Mouse (Mus musculus): ENCODE data around the gene Npas3.

DNA sequence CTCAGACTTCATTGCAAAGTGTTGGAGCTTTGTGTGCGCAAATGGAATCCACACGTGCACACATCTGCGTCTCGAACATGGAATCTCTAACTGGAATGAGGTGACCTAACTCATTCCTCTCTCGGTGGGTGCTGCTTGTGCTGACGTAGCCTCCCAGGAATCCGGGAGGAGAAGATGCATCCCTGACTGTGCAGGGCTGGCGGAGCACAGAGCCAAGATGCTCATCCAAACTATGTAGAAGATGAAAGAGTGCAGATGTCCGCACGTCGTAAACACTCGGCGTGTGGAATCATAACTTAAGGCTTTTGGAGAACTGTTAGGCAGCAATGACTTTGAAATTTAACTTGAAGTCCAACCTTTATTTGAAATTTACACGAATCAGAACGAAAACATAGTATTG is 31.3 kb upstream of the Npas3 start:
- TF ChIP-seq CTCF (IDR thresholded peaks at IDR 0.05; ENCODE audit: low read depth, low read length) (no peak), POLR2A (IDR thresholded peaks at IDR 0.05; ENCODE audit: extremely low read depth, insufficient read depth, low read length) (no peak)
